14 mouse cellular contexts compared by ENCODE assay signal in genomic region chr5:3358687-3359520, GRCm38 (mm10). TPM values are rescaled to one million over a fixed set of nuclear protein-coding genes. Genes with fewer than 3 reads are reported as not detected.
A peak's percentile ranks its signal among the peaks of the same experiment; 100 is the strongest.
DNase-seq lines count a peak whose midpoint lies in the region; ATAC-seq and TF ChIP-seq lines count a peak whose summit lies in the region.
"Had no signal": no experiment of that assay in that cellular context is flagged by ENCODE, and none has a peak within 500 bp of the region (broad histone marks: within the 10 kb centered on the region; RNA-seq: fewer than 3 reads in every experiment).

No protein-coding gene starts in this region.

- no peaks in the 10 kb centered on the region for H3K36me3 ChIP-seq in heart, embryonic 15.5 days
- no peaks in the 10 kb centered on the region for H3K36me3 ChIP-seq in heart, embryonic 12.5 days
- peaks cover 5 to 43% of the 10 kb centered on the region in 2 experiments for H3K36me3 ChIP-seq in CH12.LX (replicated peaks in 1 of 2; ENCODE audit: control insufficient read depth in 1 of 2, insufficient read depth in 1 of 2, low read length in 1 of 2)
- no peaks in the 10 kb centered on the region for H3K36me3 ChIP-seq in liver, embryonic 15.5 days (replicated peaks)
- no peaks in the 10 kb centered on the region for H3K36me3 ChIP-seq in embryonic facial prominence, embryonic 10.5 days (replicated peaks)
- H3K36me3 ChIP-seq: embryonic facial prominence, embryonic 13.5 days; heart, embryonic 13.5 days; limb, embryonic 13.5 days had no signal

- WGBS in heart, embryonic 15.5 days, result 60% methylated on average over 5 of the region's 5 CpGs
- 70% methylated on average over 5 of the region's 5 CpGs for WGBS in heart, embryonic 12.5 days
- WGBS in liver, embryonic 15.5 days (ENCODE audit: insufficient replicate concordance), result 47% methylated on average over 5 of the region's 5 CpGs
- 85% methylated on average over 5 of the region's 5 CpGs for WGBS in embryonic facial prominence, embryonic 10.5 days

- H3K79me2 ChIP-seq in CH12.LX (replicated peaks; ENCODE audit: control insufficient read depth, extremely low read depth, insufficient read depth, poor library complexity, severe bottlenecking), result peaks cover 78% of the 10 kb centered on the region

- H3K4me2 ChIP-seq in heart, embryonic 15.5 days, result no peak overlapping the region
- H3K4me2 ChIP-seq in heart, embryonic 12.5 days, result no peak overlapping the region
- peak overlapping the region; percentile 60; the same call in 1 of the 2 replicates for H3K4me2 ChIP-seq in CH12.LX (ENCODE audit: insufficient read depth, low read depth, poor library complexity, severe bottlenecking)
- peak overlapping the region; percentile 6; the same call in 1 of the 2 replicates for H3K4me2 ChIP-seq in liver, embryonic 15.5 days
- H3K4me2 ChIP-seq: embryonic facial prominence, embryonic 13.5 days; heart, embryonic 13.5 days; limb, embryonic 13.5 days had no signal

- H3K27ac ChIP-seq in heart, embryonic 15.5 days, result peak overlapping the region; percentile 25
- H3K27ac ChIP-seq in heart, embryonic 12.5 days (ENCODE audit: poor library complexity, severe bottlenecking), result no peak overlapping the region
- H3K27ac ChIP-seq in CH12.LX (ENCODE audit: insufficient read depth, low read depth), result peak overlapping the region; percentile 81
- H3K27ac ChIP-seq in liver, embryonic 15.5 days (replicated peaks), result peak overlapping the region; percentile 39
- H3K27ac ChIP-seq in embryonic facial prominence, embryonic 10.5 days (replicated peaks), result no peak overlapping the region
- H3K27ac ChIP-seq: embryonic facial prominence, embryonic 13.5 days; heart, embryonic 13.5 days; limb, embryonic 13.5 days had no signal

- no peak overlapping the region for H3K9ac ChIP-seq in heart, embryonic 15.5 days
- H3K9ac ChIP-seq in heart, embryonic 12.5 days, result no peak overlapping the region
- H3K9ac ChIP-seq in CH12.LX (ENCODE audit: insufficient read depth, low read depth), result peak overlapping the region; percentile 55
- H3K9ac ChIP-seq in liver, embryonic 15.5 days, result no peak overlapping the region
- H3K9ac ChIP-seq: embryonic facial prominence, embryonic 13.5 days; heart, embryonic 13.5 days; limb, embryonic 13.5 days had no signal

- no peaks in the 10 kb centered on the region for H3K27me3 ChIP-seq in heart, embryonic 15.5 days
- H3K27me3 ChIP-seq in heart, embryonic 12.5 days (replicated peaks), result no peaks in the 10 kb centered on the region
- no peaks in the 10 kb centered on the region for H3K27me3 ChIP-seq in CH12.LX (replicated peaks)
- no peaks in the 10 kb centered on the region for H3K27me3 ChIP-seq in liver, embryonic 15.5 days
- no peaks in the 10 kb centered on the region for H3K27me3 ChIP-seq in embryonic facial prominence, embryonic 10.5 days (replicated peaks; ENCODE audit: low read depth, poor library complexity, severe bottlenecking)
- H3K27me3 ChIP-seq: embryonic facial prominence, embryonic 13.5 days; heart, embryonic 13.5 days; limb, embryonic 13.5 days had no signal

- H3K4me1 ChIP-seq in heart, embryonic 15.5 days (replicated peaks), result peaks cover 45% of the 10 kb centered on the region
- peaks cover 40% of the 10 kb centered on the region for H3K4me1 ChIP-seq in heart, embryonic 12.5 days (replicated peaks)
- H3K4me1 ChIP-seq in CH12.LX (ENCODE audit: control insufficient read depth in 1 of 2, insufficient read depth in 2 of 2), result peaks cover 33 to 96% of the 10 kb centered on the region in 2 experiments
- H3K4me1 ChIP-seq in liver, embryonic 15.5 days (replicated peaks), result peaks cover 79% of the 10 kb centered on the region
- H3K4me1 ChIP-seq in embryonic facial prominence, embryonic 10.5 days, result no peaks in the 10 kb centered on the region
- H3K4me1 ChIP-seq: embryonic facial prominence, embryonic 13.5 days; limb, embryonic 13.5 days had no signal

- H3K4me3 ChIP-seq in heart, embryonic 15.5 days, result no peak overlapping the region
- no peak overlapping the region for H3K4me3 ChIP-seq in heart, embryonic 12.5 days
- H3K4me3 ChIP-seq in CH12.LX (replicated peaks in 1 of 3; ENCODE audit: low read depth in 2 of 3, low read length in 2 of 3, poor library complexity in 1 of 3), result no peak overlapping the region
- H3K4me3 ChIP-seq in liver, embryonic 15.5 days (replicated peaks), result no peak overlapping the region
- H3K4me3 ChIP-seq in embryonic facial prominence, embryonic 10.5 days, result no peak overlapping the region
- H3K4me3 ChIP-seq: embryonic facial prominence, embryonic 13.5 days; heart, embryonic 13.5 days; limb, embryonic 13.5 days had no signal

- dilution Hi-C loops in CH12.LX (cut with MboI; ENCODE audit: extremely low pct_ligation_motif_present, extremely low pct_unique_long_range_greater_than_20kb, low sequenced_read_pairs), result no loop called here

- no peaks in the 10 kb centered on the region for H3K9me3 ChIP-seq in heart, embryonic 15.5 days (replicated peaks)
- H3K9me3 ChIP-seq in heart, embryonic 12.5 days (replicated peaks), result no peaks in the 10 kb centered on the region
- no peaks in the 10 kb centered on the region for H3K9me3 ChIP-seq in CH12.LX (replicated peaks; ENCODE audit: low read length)
- H3K9me3 ChIP-seq in liver, embryonic 15.5 days (replicated peaks), result no peaks in the 10 kb centered on the region
- H3K9me3 ChIP-seq in embryonic facial prominence, embryonic 10.5 days, result no peaks in the 10 kb centered on the region
- H3K9me3 ChIP-seq: embryonic facial prominence, embryonic 13.5 days; heart, embryonic 13.5 days; limb, embryonic 13.5 days had no signal

- TF ChIP-seq EP300 in CH12.LX (IDR thresholded peaks at IDR 0.05; ENCODE audit: low read length), result no peak; the same call in 1 of the 2 replicates

- TF ChIP-seq RAD21 in CH12.LX (IDR thresholded peaks at IDR 0.05; ENCODE audit: low read depth, low read length), result no peak

- in situ Hi-C loops in CH12.LX (cut with MboI; ENCODE audit: low pct_ligation_motif_present, low pct_unique_long_range_greater_than_20kb, low sequenced_read_pairs), result no loop called here

- 0 out of 2 replicates have a peak, but pooled peaks have one; percentile 23 for ATAC-seq in heart, embryonic 15.5 days (replicated peaks; ENCODE audit: insufficient number of reproducible peaks, insufficient read depth, low FRiP score, low read depth)
- ATAC-seq in heart, embryonic 12.5 days (ENCODE audit: insufficient number of reproducible peaks, low FRiP score), result no peak
- peak; percentile 47 for ATAC-seq in granulocyte monocyte progenitor cell, adult 5-6 weeks (replicated peaks; ENCODE audit: poor library complexity, severe bottlenecking)
- ATAC-seq in liver, embryonic 15.5 days (ENCODE audit: insufficient read depth), result peak; percentile 74

- no peak for TF ChIP-seq CTCF in CH12.LX (conservative IDR thresholded peaks at IDR 0.05 in 1 of 2, IDR thresholded peaks at IDR 0.05 in 1 of 2; ENCODE audit: low read depth in 2 of 2, low read length in 2 of 2)

- TF ChIP-seq POLR2A in CH12.LX (IDR thresholded peaks at IDR 0.05; ENCODE audit: low read depth, low read length), result peak; percentile 48

- DNase-seq in CH12.LX (ENCODE audit: extremely low read depth), result peak; percentile 68
- no peak for DNase-seq in embryo, embryonic 10 days (ENCODE audit: low spot score)
- no peak for DNase-seq in embryonic facial prominence, embryonic 10.5 days (ENCODE audit: low spot score)
- no peak for DNase-seq in cerebellum, adult 9-11 months
- DNase-seq: kidney, adult 2 months; layer of hippocampus, adult 9-11 months; thymus, adult 18-20 months had no signal

TF ChIP-seq in CH12.LX, 34 proteins besides CTCF, POLR2A, EP300 and RAD21 (continues in another document):
- no peak for TF ChIP-seq KAT2A (IDR thresholded peaks at IDR 0.05; ENCODE audit: insufficient replicate concordance, low read length)
- peak; percentile 65; the same call in 1 of the 2 replicates for TF ChIP-seq IRF4 (IDR thresholded peaks at IDR 0.05; ENCODE audit: low read depth, low read length)
- peak; percentile 58; the same call in 1 of the 2 replicates for TF ChIP-seq MYC (IDR thresholded peaks at IDR 0.05; ENCODE audit: low read depth, low read length)
- TF ChIP-seq ZMIZ1 (IDR thresholded peaks at IDR 0.05; ENCODE audit: low read depth, low read length), result no peak
- no peak for TF ChIP-seq CHD2 (IDR thresholded peaks at IDR 0.05; ENCODE audit: low read length)
- no peak for TF ChIP-seq NRF1 (IDR thresholded peaks at IDR 0.05; ENCODE audit: low read depth, low read length)
- TF ChIP-seq CHD1 (IDR thresholded peaks at IDR 0.05; ENCODE audit: low read depth, low read length), result peak; percentile 71
- peak; percentile 78 for TF ChIP-seq ETS1 (conservative IDR thresholded peaks at IDR 0.05; ENCODE audit: low read depth, low read length)
- TF ChIP-seq GABPA (IDR thresholded peaks at IDR 0.05; ENCODE audit: insufficient replicate concordance, low read depth, low read length), result no peak
- TF ChIP-seq USF2 (conservative IDR thresholded peaks at IDR 0.05; ENCODE audit: low read depth, low read length), result no peak
- peak; percentile 100 for TF ChIP-seq MAFK (IDR thresholded peaks at IDR 0.05; ENCODE audit: insufficient replicate concordance, low read length)
- 0 out of 2 replicates have a peak, but pooled peaks have one; percentile 13 for TF ChIP-seq RCOR1 (conservative IDR thresholded peaks at IDR 0.05; ENCODE audit: low read depth, low read length)
- peak; percentile 33; the same call in 1 of the 2 replicates for TF ChIP-seq BHLHE40 (IDR thresholded peaks at IDR 0.05; ENCODE audit: low read depth, low read length)
- no peak for TF ChIP-seq PAX5 (IDR thresholded peaks at IDR 0.05; ENCODE audit: low read length)
- TF ChIP-seq JUN (IDR thresholded peaks at IDR 0.05; ENCODE audit: insufficient read depth, low read depth, low read length), result peak; percentile 30; the same call in 1 of the 2 replicates
- TF ChIP-seq TCF12 (IDR thresholded peaks at IDR 0.05; ENCODE audit: low read depth, low read length), result peak; percentile 53; the same call in 1 of the 2 replicates
- peak; percentile 60; the same call in 1 of the 2 replicates for TF ChIP-seq MEF2A (IDR thresholded peaks at IDR 0.05; ENCODE audit: borderline replicate concordance, low read depth, low read length)
- peak; percentile 21; the same call in 1 of the 2 replicates for TF ChIP-seq MXI1 (IDR thresholded peaks at IDR 0.05; ENCODE audit: low read depth, low read length)

RNA-seq across cellular contexts. Expression of gene Cdk6, which starts 17.6 kb away (rescaled TPM):
- 31.7 and 45.4 TPM in 2 replicates for polyA plus RNA-seq in heart, embryonic 15.5 days (2015; fragmentation: Nextera tagmentation; extraction: Ambion mirVana)
- polyA plus RNA-seq in heart, embryonic 12.5 days (2016; fragmentation: Nextera tagmentation; extraction: Ambion mirVana), result 32.5 and 33.3 TPM in 2 replicates
- total RNA-seq in CH12.LX (2012; rRNA removed) (141 and 171 TPM in 2 replicates), CH12.LX (2014; rRNA removed) (34.7 and 40.4 TPM in 2 replicates)
- 45.2 and 50.8 TPM in 2 replicates for polyA plus RNA-seq in CH12.LX (2012; ENCODE audit: insufficient read length, low read depth)
- total RNA-seq in granulocyte monocyte progenitor cell, adult 5-6 weeks (2014; fragmentation: Nextera tagmentation), result 278 and 308 TPM in 2 replicates
- total RNA-seq in granulocyte monocyte progenitor cell, adult 5-6 weeks (2017), result 207 and 253 TPM in 2 replicates
- polyA plus RNA-seq in liver, embryonic 15.5 days (2015; fragmentation: Nextera tagmentation; extraction: Ambion mirVana), result 19.2 and 19.3 TPM in 2 replicates
- 25.7 and 25.9 TPM in 2 replicates for polyA plus RNA-seq in embryonic facial prominence, embryonic 10.5 days (2016; fragmentation: Nextera tagmentation; extraction: Ambion mirVana)

Comparison
In these comparisons a context has a peak if more than half of its experiments do, and no peak if none do; other contexts are left out.
1. H3K27ac ChIP-seq: peak in heart, embryonic 15.5 days (single experiment), CH12.LX (single experiment) and liver, embryonic 15.5 days (single experiment); none in heart, embryonic 12.5 days (single experiment) and embryonic facial prominence, embryonic 10.5 days (single experiment).
2. H3K4me2 ChIP-seq: peak in CH12.LX (single experiment) and liver, embryonic 15.5 days (single experiment); none in heart, embryonic 15.5 days (single experiment) and heart, embryonic 12.5 days (single experiment).